Mouse (Mus musculus) lung, adult 2 months (tissue): Measurements from ENCODE around the gene Pla2g15.

Source experiments
- CTCF ChIP-seq: fragments of 200-500 bp; IDR thresholded peaks from 2 replicates; pipeline ENCODE4 v1.5.1; 2011; ENCODE audit warnings: mild to moderate bottlenecking, low read length, control low read depth; ENCODE audit not compliant: insufficient read depth
- POLR2A ChIP-seq: fragments of 200-500 bp; IDR thresholded peaks from 2 replicates; pipeline ENCODE4 v1.6.1; 2011; ENCODE audit warnings: low read depth, mild to moderate bottlenecking, control low read depth, low read length, borderline replicate concordance; ENCODE audit errors: extremely low read depth

DNA sequence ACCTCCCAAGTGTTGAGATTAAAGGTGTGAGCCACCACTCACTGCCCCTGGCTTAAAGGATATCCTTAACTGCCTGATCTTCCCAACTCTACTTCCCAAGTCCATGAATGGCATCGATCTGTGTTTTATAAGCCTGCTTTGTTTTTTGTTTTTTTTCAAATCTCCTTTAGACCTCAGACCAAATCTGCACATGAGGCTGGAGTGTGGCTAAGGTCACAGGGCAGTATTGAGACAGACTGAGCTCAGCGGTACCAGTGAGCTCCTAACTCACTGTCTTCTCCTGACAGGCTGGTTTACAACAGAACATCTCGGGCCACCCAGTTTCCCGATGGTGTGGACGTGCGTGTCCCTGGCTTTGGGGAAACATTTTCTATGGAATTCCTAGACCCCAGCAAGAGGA lies 9.7 kb downstream of the Pla2g15 start:
- TF ChIP-seq CTCF (no peak), POLR2A (no peak)
